Mouse (Mus musculus): Measurements from ENCODE around the gene Chchd2.

- TF ChIP-seq CTCF (IDR thresholded peaks at IDR 0.05; ENCODE audit: control insufficient read depth, insufficient read depth, insufficient replicate concordance, low read depth, low read length) (no peak), POLR2A (IDR thresholded peaks at IDR 0.05; ENCODE audit: control insufficient read depth, low read depth, low read length) (no peak)
These were observed 32.0 kb upstream of the Chchd2 start for GRCm38 (mm10) chr5:129919320-129919719.

Data from testis, adult 2 months (tissue).